ENCODE assay signal across 24 mouse cellular contexts in genomic region chr11:36632201-36632600, GRCm38 (mm10).
DNase-seq lines count a peak whose midpoint lies in the region; ATAC-seq and TF ChIP-seq lines count a peak whose summit lies in the region.
"Had no signal": no experiment of that assay in that cellular context is flagged by ENCODE, and none has a peak within 500 bp of the region (broad histone marks: within the 10 kb centered on the region; RNA-seq: fewer than 3 reads in every experiment).

No protein-coding gene starts in this region.

- no peak for TF ChIP-seq EP300 in liver, postnatal 0 days (IDR thresholded peaks at IDR 0.05; ENCODE audit: low read depth)

- 0 out of 2 replicates have a peak, but pooled peaks have one; percentile 37 for ATAC-seq in embryonic facial prominence, embryonic 14.5 days (ENCODE audit: low read depth)
- no peak for ATAC-seq in kidney, embryonic 16.5 days (ENCODE audit: low FRiP score, low TSS enrichment)
- peak; percentile 56; the same call in 1 of the 2 replicates for ATAC-seq in liver, postnatal 0 days
- no peak for ATAC-seq in liver, embryonic 11.5 days (replicated peaks; ENCODE audit: low FRiP score)
- ATAC-seq: activated CD4-positive, CD25-positive, alpha-beta regulatory T cell, adult 4 months; forebrain, embryonic 14.5 days; forebrain, postnatal 0 days had no signal

- no peaks in the 10 kb centered on the region for H3K4me1 ChIP-seq in embryonic facial prominence, embryonic 14.5 days (ENCODE audit: control insufficient read depth, insufficient read depth, low read length)
- H3K4me1 ChIP-seq in embryonic facial prominence, embryonic 10.5 days = no peaks in the 10 kb centered on the region
- no peaks in the 10 kb centered on the region for H3K4me1 ChIP-seq in kidney, embryonic 16.5 days (ENCODE audit: insufficient read depth, low read length)
- H3K4me1 ChIP-seq in liver, postnatal 0 days (ENCODE audit: insufficient read depth) = no peaks in the 10 kb centered on the region
- no peaks in the 10 kb centered on the region for H3K4me1 ChIP-seq in liver, embryonic 11.5 days (replicated peaks; ENCODE audit: control insufficient read depth, insufficient read depth, low read length)
- H3K4me1 ChIP-seq: embryonic facial prominence, embryonic 15.5 days; hindbrain, embryonic 12.5 days had no signal

- no peak for TF ChIP-seq CTCF in liver, postnatal 0 days (IDR thresholded peaks at IDR 0.05; ENCODE audit: low read depth)

- no peaks in the 10 kb centered on the region for H3K9me3 ChIP-seq in embryonic facial prominence, embryonic 14.5 days (ENCODE audit: control insufficient read depth, low read length)
- no peaks in the 10 kb centered on the region for H3K9me3 ChIP-seq in embryonic facial prominence, embryonic 10.5 days
- H3K9me3 ChIP-seq in kidney, embryonic 16.5 days (ENCODE audit: low read length) = no peaks in the 10 kb centered on the region
- H3K9me3 ChIP-seq in liver, postnatal 0 days (ENCODE audit: low read length) = no peaks in the 10 kb centered on the region
- H3K9me3 ChIP-seq in liver, embryonic 11.5 days (ENCODE audit: control insufficient read depth, low read length) = no peaks in the 10 kb centered on the region
- H3K9me3 ChIP-seq: embryonic facial prominence, embryonic 15.5 days; hindbrain, embryonic 12.5 days; hindbrain, embryonic 15.5 days had no signal

- no peak overlapping the region for H3K4me2 ChIP-seq in embryonic facial prominence, embryonic 14.5 days (ENCODE audit: low read depth, low read length)
- H3K4me2 ChIP-seq in kidney, embryonic 16.5 days (replicated peaks; ENCODE audit: low read depth, low read length) = no peak overlapping the region
- H3K4me2 ChIP-seq in liver, postnatal 0 days (ENCODE audit: low read depth, low read length) = no peak overlapping the region
- no peak overlapping the region for H3K4me2 ChIP-seq in liver, embryonic 11.5 days
- H3K4me2 ChIP-seq: embryonic facial prominence, embryonic 15.5 days; heart, embryonic 11.5 days; hindbrain, embryonic 12.5 days; hindbrain, embryonic 15.5 days had no signal

- DNase-seq in adrenal gland, adult (ENCODE audit: inconsistent age in 2 of 2, low spot score in 1 of 2) = peak; percentile 28 to 61
- no peak for DNase-seq in adrenal gland, adult 18-20 months (ENCODE audit: low spot score in 2 of 2)
- DNase-seq in embryonic facial prominence, embryonic 14.5 days (ENCODE audit: low spot score) = no peak
- DNase-seq in embryonic facial prominence, embryonic 10.5 days (ENCODE audit: low spot score) = no peak
- DNase-seq in kidney, adult 9 months = peak; percentile 28
- DNase-seq in liver, postnatal 0 days = no peak
- DNase-seq in liver, embryonic 11.5 days (ENCODE audit: low spot score) = no peak
- DNase-seq: adrenal gland, postnatal 25 days; cerebellum, adult 11-12 months; cerebellum, adult 8-10 months; cerebellum, postnatal 10 days; cerebellum, postnatal 36 days; embryo, embryonic 11 days; forebrain, postnatal 0 days; gastrocnemius, adult 2 months; gastrocnemius, postnatal 14 days; heart, adult 11 months had no signal

- H3K9ac ChIP-seq in embryonic facial prominence, embryonic 14.5 days (ENCODE audit: low read depth, low read length) = no peak overlapping the region
- H3K9ac ChIP-seq in kidney, embryonic 16.5 days (replicated peaks; ENCODE audit: low read length) = no peak overlapping the region
- no peak overlapping the region for H3K9ac ChIP-seq in liver, postnatal 0 days (replicated peaks)
- no peak overlapping the region for H3K9ac ChIP-seq in liver, embryonic 11.5 days (ENCODE audit: low read depth, low read length)
- H3K9ac ChIP-seq: embryonic facial prominence, embryonic 15.5 days; forebrain, postnatal 0 days; hindbrain, embryonic 12.5 days; hindbrain, embryonic 15.5 days had no signal

- H3K36me3 ChIP-seq in embryonic facial prominence, embryonic 14.5 days (ENCODE audit: control insufficient read depth, insufficient read depth, low read length) = no peaks in the 10 kb centered on the region
- H3K36me3 ChIP-seq in embryonic facial prominence, embryonic 10.5 days (replicated peaks) = no peaks in the 10 kb centered on the region
- H3K36me3 ChIP-seq in kidney, embryonic 16.5 days (ENCODE audit: insufficient read depth, low read length) = no peaks in the 10 kb centered on the region
- no peaks in the 10 kb centered on the region for H3K36me3 ChIP-seq in liver, postnatal 0 days (replicated peaks; ENCODE audit: insufficient read depth, low read length)
- H3K36me3 ChIP-seq in liver, embryonic 11.5 days (ENCODE audit: control insufficient read depth, insufficient read depth, low read length) = no peaks in the 10 kb centered on the region
- H3K36me3 ChIP-seq: embryonic facial prominence, embryonic 15.5 days; hindbrain, embryonic 12.5 days; hindbrain, embryonic 15.5 days had no signal

- H3K27me3 ChIP-seq in embryonic facial prominence, embryonic 14.5 days (replicated peaks; ENCODE audit: control insufficient read depth, insufficient read depth, low read length) = no peaks in the 10 kb centered on the region
- H3K27me3 ChIP-seq in embryonic facial prominence, embryonic 10.5 days (replicated peaks; ENCODE audit: low read depth, poor library complexity, severe bottlenecking) = no peaks in the 10 kb centered on the region
- no peaks in the 10 kb centered on the region for H3K27me3 ChIP-seq in kidney, embryonic 16.5 days (ENCODE audit: insufficient read depth, low read length)
- no peaks in the 10 kb centered on the region for H3K27me3 ChIP-seq in liver, postnatal 0 days (ENCODE audit: insufficient read depth, low read length)
- H3K27me3 ChIP-seq in liver, embryonic 11.5 days (replicated peaks; ENCODE audit: control insufficient read depth, insufficient read depth, low read length) = no peaks in the 10 kb centered on the region
- H3K27me3 ChIP-seq: embryonic facial prominence, embryonic 15.5 days; hindbrain, embryonic 12.5 days; hindbrain, embryonic 15.5 days had no signal

- H3K27ac ChIP-seq in embryonic facial prominence, embryonic 14.5 days (replicated peaks; ENCODE audit: low read depth, low read length) = no peak overlapping the region
- no peak overlapping the region for H3K27ac ChIP-seq in embryonic facial prominence, embryonic 10.5 days (replicated peaks)
- H3K27ac ChIP-seq in kidney, embryonic 16.5 days (ENCODE audit: low read length) = no peak overlapping the region
- H3K27ac ChIP-seq in liver, postnatal 0 days (ENCODE audit: low read depth) = no peak overlapping the region
- H3K27ac ChIP-seq in liver, embryonic 11.5 days (ENCODE audit: low read depth, low read length) = no peak overlapping the region
- H3K27ac ChIP-seq: embryonic facial prominence, embryonic 15.5 days; gastrocnemius, adult 2 months; hindbrain, embryonic 12.5 days; hindbrain, embryonic 15.5 days had no signal

- no peak overlapping the region for H3K4me3 ChIP-seq in embryonic facial prominence, embryonic 14.5 days (ENCODE audit: low read depth, low read length)
- H3K4me3 ChIP-seq in embryonic facial prominence, embryonic 10.5 days = no peak overlapping the region
- H3K4me3 ChIP-seq in kidney, embryonic 16.5 days (ENCODE audit: low read length) = no peak overlapping the region
- H3K4me3 ChIP-seq in liver, postnatal 0 days (ENCODE audit: low read depth, low read length) = no peak overlapping the region
- H3K4me3 ChIP-seq in liver, embryonic 11.5 days (ENCODE audit: low read depth, low read length) = no peak overlapping the region
- H3K4me3 ChIP-seq: embryonic facial prominence, embryonic 15.5 days; gastrocnemius, adult 2 months; hindbrain, embryonic 12.5 days; hindbrain, embryonic 15.5 days had no signal

Comparison
In these comparisons a context has a peak if more than half of its experiments do, and no peak if none do; other contexts are left out.
1. DNase-seq: peak in adrenal gland, adult (2 of 2) and kidney, adult 9 months (single experiment); none in adrenal gland, adult 18-20 months (0 of 2), embryonic facial prominence, embryonic 14.5 days (single experiment), embryonic facial prominence, embryonic 10.5 days (single experiment), liver, postnatal 0 days (single experiment) and liver, embryonic 11.5 days (single experiment).
2. ATAC-seq: peak in embryonic facial prominence, embryonic 14.5 days (single experiment) and liver, postnatal 0 days (single experiment); none in kidney, embryonic 16.5 days (single experiment) and liver, embryonic 11.5 days (single experiment).